Mouse (Mus musculus) ES-E14 (cell line): ENCODE results near the gene Them7. TPM values are rescaled to one million over a fixed set of nuclear protein-coding genes. Genes with fewer than 3 reads are reported as not detected.

Source experiments
- DNase-seq: peaks from one replicate; pipeline ENCODE4 v3.0.0-alpha.2; 2013; ENCODE audit warnings: low read depth, low spot score
- H3K27ac ChIP-seq: 2 replicates; pipeline ENCODE4 v1.5.1; 2012; ENCODE audit warnings: low read depth, mild to moderate bottlenecking, low read length, moderate library complexity, mixed read lengths; ENCODE audit not compliant: poor library complexity, insufficient read depth, severe bottlenecking
- H3K36me3 ChIP-seq: 2 replicates; pipeline ENCODE4 v1.6.1; 2012; ENCODE audit warnings: mild to moderate bottlenecking, low read length, moderate library complexity, mixed read lengths; ENCODE audit not compliant: control insufficient read depth, poor library complexity, insufficient read depth, severe bottlenecking
- H3K4me1 ChIP-seq, 2 experiments: fragments of 150-350 bp in 1 of 2; sonication (generic) in 1 of 2; 2 replicates each; pipeline ENCODE4 v1.6.1; 2012; ENCODE audit warnings: low read length in 2 of 2, mild to moderate bottlenecking in 1 of 2, mixed read lengths in 1 of 2; ENCODE audit not compliant: control insufficient read depth in 2 of 2, insufficient read depth in 2 of 2, poor library complexity in 1 of 2
- H3K4me3 ChIP-seq, 2 experiments: fragments of 150-350 bp in 1 of 2; sonication (generic) in 1 of 2; 2 replicates each; pipeline ENCODE4 v1.5.1; 2012; ENCODE audit warnings: low read length in 2 of 2, low read depth in 1 of 2, mild to moderate bottlenecking in 1 of 2, mixed read lengths in 1 of 2; ENCODE audit not compliant: insufficient read depth in 1 of 2, poor library complexity in 1 of 2, severe bottlenecking in 1 of 2
- H3K9ac ChIP-seq: 2 replicates; pipeline ENCODE4 v1.6.1; 2012; ENCODE audit warnings: low read depth, mild to moderate bottlenecking, low read length, mixed read lengths; ENCODE audit not compliant: poor library complexity, insufficient read depth, severe bottlenecking
- H3K9me3 ChIP-seq: fragments of 150-350 bp; sonication (generic); 2 replicates; pipeline ENCODE4 v1.6.1; 2012; ENCODE audit warnings: low read depth, mild to moderate bottlenecking, low read length; ENCODE audit not compliant: control insufficient read depth, insufficient read depth
- CHD2 ChIP-seq: IDR thresholded peaks from 2 replicates; pipeline ENCODE4 v1.6.1; 2014; ENCODE audit warnings: mild to moderate bottlenecking, low read depth, low read length, inconsistent platforms
- HCFC1 ChIP-seq: IDR thresholded peaks from 2 replicates; pipeline ENCODE4 v1.6.1; 2012; ENCODE audit warnings: low read length, inconsistent platforms, borderline replicate concordance; ENCODE audit not compliant: insufficient read depth
- MAFK ChIP-seq: IDR thresholded peaks from 2 replicates; pipeline ENCODE4 v1.6.1; 2014; ENCODE audit warnings: mild to moderate bottlenecking, low read depth, low read length, inconsistent platforms; ENCODE audit not compliant: insufficient read depth
- ZC3H11A ChIP-seq: IDR thresholded peaks from 2 replicates; pipeline ENCODE4 v1.6.1; 2012; ENCODE audit warnings: low read depth, mild to moderate bottlenecking, inconsistent platforms, low read length, borderline replicate concordance
- ZNF384 ChIP-seq: IDR thresholded peaks from 2 replicates; pipeline ENCODE4 v1.6.1; 2012; ENCODE audit warnings: low read depth, low read length, inconsistent platforms
- in situ Hi-C, 2 experiments: fragments of 600-800 bp; cut with MboI; formaldehyde crosslinking; loops; one replicate each; pipeline ENCODE4 v1.15.1; 2025; ENCODE audit warnings: low sequenced_read_pairs in 2 of 2, inconsistent platforms in 1 of 2; ENCODE audit not compliant: unreplicated experiment in 2 of 2
- total RNA-seq: library from RNA; depleted of rRNA; stranded (reverse); fragments of 300-350 nt; gene quantifications from 2 replicates; pipeline ENCODE4 v1.2.3, GENCODE M21; 2012

Gene Them7
- total RNA-seq, 1 experiment = not detected

DNA sequence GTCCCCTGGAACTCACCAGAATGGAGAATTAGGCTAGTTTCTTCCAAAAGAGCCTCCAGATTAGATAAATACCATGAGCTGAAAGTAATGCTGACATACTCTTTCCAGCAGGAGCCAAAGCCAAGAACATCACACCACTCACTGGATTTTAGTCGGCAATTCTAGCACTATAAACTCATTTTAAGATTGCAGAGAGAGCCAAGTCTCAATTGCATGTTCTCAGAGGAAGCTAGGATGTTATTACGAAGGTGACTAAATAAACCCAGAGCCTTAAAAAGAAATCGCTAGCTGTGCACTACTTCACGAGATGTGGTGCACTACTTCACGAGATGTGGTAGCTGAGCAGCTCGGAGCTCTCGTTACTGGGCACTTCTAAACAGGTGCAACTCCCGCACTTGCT is 158.9 kb downstream of the Them7 start:
- TF ChIP-seq ZC3H11A (no peak), MAFK (no peak), CHD2 (no peak), ZNF384 (no peak), HCFC1 (no peak)
- no peaks in the 10 kb centered on the region for H3K4me1 ChIP-seq
- no peaks in the 10 kb centered on the region for H3K9me3 ChIP-seq
- DNase-seq = no peak
- H3K27ac ChIP-seq = no peak overlapping the region
- no peak overlapping the region for H3K4me3 ChIP-seq
- peaks cover 6% of the 10 kb centered on the region; the same call in 1 of the 2 replicates for H3K36me3 ChIP-seq
- no peak overlapping the region for H3K9ac ChIP-seq
- in situ Hi-C loops = no loop called here

DNA sequence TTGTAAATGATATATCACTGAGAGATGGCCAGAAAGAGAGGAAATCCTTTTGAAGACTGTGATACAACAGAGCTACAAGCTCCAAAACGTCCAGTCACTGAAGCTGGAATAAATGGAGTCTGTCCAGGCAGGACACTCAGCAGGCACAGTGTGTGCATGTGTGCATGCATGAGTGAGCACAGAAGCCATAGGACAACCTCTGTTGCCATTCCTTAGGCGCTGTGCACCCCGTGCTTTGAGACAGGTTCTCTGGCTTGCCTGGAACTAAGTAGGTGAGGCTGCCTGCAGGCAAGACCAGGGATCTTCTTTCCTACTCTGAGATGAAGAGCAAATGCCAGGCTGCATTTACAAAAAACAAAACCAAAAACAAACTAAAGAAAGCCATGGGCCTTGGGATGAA is 160.9 kb downstream of the Them7 start:
- in situ Hi-C loops = no loop called here
- H3K27ac ChIP-seq = no peak overlapping the region
- no peak overlapping the region for H3K4me3 ChIP-seq
- H3K36me3 ChIP-seq = peaks cover 12% of the 10 kb centered on the region; the same call in 1 of the 2 replicates
- no peaks in the 10 kb centered on the region for H3K9me3 ChIP-seq
- no peak for TF ChIP-seq ZNF384
- TF ChIP-seq ZC3H11A = no peak
- TF ChIP-seq MAFK = no peak
- TF ChIP-seq CHD2 = no peak
- no peak for TF ChIP-seq HCFC1
- H3K4me1 ChIP-seq = no peaks in the 10 kb centered on the region
- H3K9ac ChIP-seq = no peak overlapping the region
- no peak for DNase-seq

DNA sequence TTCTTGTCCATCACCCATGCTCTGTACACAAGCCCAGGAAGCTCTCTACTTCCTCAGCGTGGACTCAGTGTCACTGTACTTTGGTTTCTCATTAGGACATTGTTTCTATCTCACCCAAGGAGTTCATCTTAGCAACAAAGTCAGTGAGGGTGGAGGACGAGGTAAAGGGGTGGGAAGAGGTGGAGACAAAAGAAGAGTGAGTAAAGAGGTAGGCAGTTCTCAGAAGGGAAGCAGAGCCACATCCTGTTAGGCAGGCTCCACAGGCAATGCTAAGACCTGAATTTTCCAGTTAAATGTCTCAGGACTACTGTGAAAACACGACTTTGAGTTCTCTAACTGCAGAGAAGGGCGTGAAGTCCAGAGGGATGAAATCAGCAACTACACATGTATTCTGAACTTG is 162.3 kb downstream of the Them7 start:
- TF ChIP-seq ZNF384 (no peak), CHD2 (no peak), ZC3H11A (no peak), HCFC1 (no peak), MAFK (no peak)
- DNase-seq = no peak
- Histone ChIP-seq H3K4me3 (no peak overlapping the region), H3K9me3 (no peaks in the 10 kb centered on the region), H3K36me3 (peaks cover 15% of the 10 kb centered on the region), H3K4me1 (no peaks in the 10 kb centered on the region), H3K9ac (no peak overlapping the region), H3K27ac (no peak overlapping the region)
- in situ Hi-C loops = no loop called here

DNA sequence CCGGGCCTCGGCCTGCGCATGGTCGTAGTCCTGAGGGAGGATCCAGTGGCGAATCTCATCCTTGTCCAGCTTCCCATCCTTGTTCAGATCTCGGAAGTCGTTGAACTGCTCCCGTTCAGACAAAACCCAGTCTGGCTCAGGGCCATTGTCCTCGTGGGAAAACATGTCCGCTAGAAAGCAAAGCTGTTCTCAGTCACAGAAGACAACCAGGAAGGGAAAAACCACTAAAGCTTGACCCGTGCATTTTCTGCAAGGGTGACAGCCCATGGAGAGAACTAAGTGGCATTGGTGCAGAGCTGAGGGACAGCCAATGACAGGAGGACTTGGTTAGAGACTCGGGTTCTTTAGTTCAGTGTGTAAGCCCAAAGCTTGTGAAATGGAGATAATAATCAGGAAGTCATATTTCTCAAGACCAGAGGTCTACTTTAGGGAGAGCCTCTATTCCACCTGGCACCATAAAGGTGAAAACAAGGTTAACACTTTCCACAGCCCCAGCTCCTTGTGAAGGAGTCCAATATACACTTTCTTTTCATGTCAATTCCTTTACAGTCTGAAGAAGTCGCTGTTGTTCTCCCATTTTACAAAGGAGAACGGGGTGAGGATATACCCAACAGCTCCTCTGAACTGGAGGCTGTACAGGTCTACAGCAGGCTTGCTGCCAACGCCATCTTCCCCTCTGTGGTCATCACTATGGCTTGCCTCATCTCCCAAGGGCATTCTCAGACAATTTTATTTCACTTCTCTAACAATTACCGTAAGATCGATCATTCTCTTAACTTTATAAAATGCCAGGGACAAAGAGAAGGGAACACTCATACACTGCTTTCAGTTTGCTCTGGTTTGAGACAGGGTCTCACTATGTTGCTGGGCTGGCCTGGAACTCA is 165.1 kb downstream of the Them7 start:
- Histone ChIP-seq H3K27ac (no peak overlapping the region), H3K9ac (no peak overlapping the region), H3K36me3 (peaks cover 20% of the 10 kb centered on the region), H3K4me1 (peaks cover 2 to 4% of the 10 kb centered on the region in 2 experiments; a peak in 2 of 4 replicates), H3K4me3 (no peak overlapping the region), H3K9me3 (no peaks in the 10 kb centered on the region)
- TF ChIP-seq ZNF384 (no peak), HCFC1 (no peak), ZC3H11A (no peak), MAFK (no peak), CHD2 (no peak)
- DNase-seq = no peak
- in situ Hi-C loops = no loop called here
